Mouse (Mus musculus) cerebellum, adult 2 months (tissue): ENCODE measurements around the gene Diras2.

ENCODE experiments used
- CTCF ChIP-seq: fragments of 200-500 bp; IDR thresholded peaks from 2 replicates; pipeline ENCODE4 v1.5.1; 2011; ENCODE audit warnings: low read depth, mild to moderate bottlenecking, control low read depth, low read length, moderate library complexity, borderline replicate concordance; ENCODE audit not compliant: insufficient read depth
- POLR2A ChIP-seq: fragments of 200-500 bp; IDR thresholded peaks from 2 replicates; pipeline ENCODE4 v1.6.1; 2011; ENCODE audit warnings: low read length, control low read depth, borderline replicate concordance; ENCODE audit not compliant: insufficient read depth

GRCm38 (mm10) chr13:52566777-52567176 is 35.7 kb upstream of the Diras2 start:
- no peak for TF ChIP-seq POLR2A
- TF ChIP-seq CTCF = no peak
